Mouse (Mus musculus) megakaryocyte, embryonic 14.5 days (primary cell): ENCODE measurements around the gene Pgpep1l. TPM values are rescaled to one million over a fixed set of nuclear protein-coding genes. Genes with fewer than 3 reads are reported as not detected.
A peak's percentile ranks its signal among the peaks of the same experiment; 100 is the strongest.
"Not testable (repeated sequence)": the region's sequence is repeated elsewhere in the genome, so short reads cannot be mapped to it uniquely, and the experiment has no call there.

Experiments used
- H3K27me3 ChIP-seq: replicated peaks from 2 replicates; pipeline ENCODE3; 2012; ENCODE audit warnings: inconsistent platforms
- H3K36me3 ChIP-seq: replicated peaks from 2 replicates; pipeline ENCODE3; 2012; ENCODE audit warnings: low read length, inconsistent platforms, mixed read lengths
- H3K4me1 ChIP-seq: 2 replicates; pipeline ENCODE4 v1.6.1; 2012; ENCODE audit warnings: inconsistent platforms
- H3K4me3 ChIP-seq: replicated peaks from 2 replicates; pipeline ENCODE3; 2012; ENCODE audit warnings: moderate library complexity, mild to moderate bottlenecking, inconsistent platforms
- H3K9me3 ChIP-seq: 2 replicates; pipeline ENCODE4 v1.6.1; 2012; ENCODE audit warnings: inconsistent platforms
- FLI1 ChIP-seq: IDR thresholded peaks from 2 replicates; pipeline ENCODE4 v1.6.1; 2012; ENCODE audit warnings: low read length, inconsistent platforms, mixed read lengths
- GATA1 ChIP-seq: IDR thresholded peaks from 3 replicates; pipeline ENCODE4 v1.6.1; 2012; ENCODE audit warnings: mixed read lengths, low read length, inconsistent platforms, borderline replicate concordance
- polyA plus RNA-seq: library from polyadenylated mRNA; stranded (reverse); fragments of >175 nt; gene quantifications from 2 replicates; pipeline ENCODE4 v1.2.3, GENCODE M21; 2012; ENCODE audit warnings: low replicate concordance; ENCODE audit not compliant: insufficient read depth

Pgpep1l gene
- polyA plus RNA-seq, 1 experiment = not detected

GRCm38 (mm10) chr7:68298381-68299076, 34.5 kb upstream of the Pgpep1l start:
- Histone ChIP-seq H3K9me3 (no peaks in the 10 kb centered on the region), H3K4me3 (no peak overlapping the region), H3K36me3 (no peaks in the 10 kb centered on the region), H3K4me1 (peaks cover 26% of the 10 kb centered on the region), H3K27me3 (no peaks in the 10 kb centered on the region)
- TF ChIP-seq FLI1 (no peak), GATA1 (no peak)

GRCm38 (mm10) chr7:68296487-68296886, 32.5 kb upstream of the Pgpep1l start:
- TF ChIP-seq FLI1 (no peak), GATA1 (no peak)
- H3K27me3 ChIP-seq = no peaks in the 10 kb centered on the region
- no peaks in the 10 kb centered on the region for H3K36me3 ChIP-seq
- H3K4me1 ChIP-seq = peaks cover 16% of the 10 kb centered on the region
- peak overlapping the region; percentile 14 for H3K4me3 ChIP-seq
- H3K9me3 ChIP-seq = no peaks in the 10 kb centered on the region

GRCm38 (mm10) chr7:68293997-68294789, 30.2 kb upstream of the Pgpep1l start:
- Histone ChIP-seq H3K4me3 (no peak overlapping the region), H3K27me3 (no peaks in the 10 kb centered on the region), H3K36me3 (no peaks in the 10 kb centered on the region), H3K4me1 (peaks cover 16% of the 10 kb centered on the region), H3K9me3 (no peaks in the 10 kb centered on the region)
- no peak for TF ChIP-seq GATA1
- TF ChIP-seq FLI1 = no peak

- no peaks in the 10 kb centered on the region for H3K9me3 ChIP-seq
- peaks cover 17% of the 10 kb centered on the region for H3K4me1 ChIP-seq
- no peak for TF ChIP-seq FLI1
- TF ChIP-seq GATA1 = no peak
- no peaks in the 10 kb centered on the region for H3K36me3 ChIP-seq
- no peak overlapping the region for H3K4me3 ChIP-seq
- no peaks in the 10 kb centered on the region for H3K27me3 ChIP-seq
Measured at GRCm38 (mm10) chr7:68291603-68292002, 27.6 kb upstream of the Pgpep1l start.

GRCm38 (mm10) chr7:68289081-68289480, 25.0 kb upstream of the Pgpep1l start:
- peaks cover 22% of the 10 kb centered on the region for H3K4me1 ChIP-seq
- no peaks in the 10 kb centered on the region for H3K36me3 ChIP-seq
- no peaks in the 10 kb centered on the region for H3K27me3 ChIP-seq
- TF ChIP-seq GATA1 (no peak), FLI1 (no peak)
- H3K9me3 ChIP-seq = no peaks in the 10 kb centered on the region
- no peak overlapping the region for H3K4me3 ChIP-seq

GRCm38 (mm10) chr7:68288000-68288399, 24.0 kb upstream of the Pgpep1l start:
- H3K4me1 ChIP-seq = peaks cover 28% of the 10 kb centered on the region
- not testable (repeated sequence) for H3K36me3 ChIP-seq, H3K27me3 ChIP-seq, H3K9me3 ChIP-seq, H3K4me3 ChIP-seq

- peaks cover 32% of the 10 kb centered on the region for H3K4me1 ChIP-seq
Measured at GRCm38 (mm10) chr7:68287582-68287981, 23.5 kb upstream of the Pgpep1l start.

GRCm38 (mm10) chr7:68286526-68287481, 22.8 kb upstream of the Pgpep1l start:
- TF ChIP-seq GATA1 (no peak), FLI1 (no peak)
- Histone ChIP-seq H3K4me1 (peaks cover 36% of the 10 kb centered on the region), H3K4me3 (no peak overlapping the region), H3K27me3 (no peaks in the 10 kb centered on the region), H3K36me3 (no peaks in the 10 kb centered on the region), H3K9me3 (no peaks in the 10 kb centered on the region)

More at GRCm38 (mm10) chr7:68287582-68287981, 23.5 kb upstream of the Pgpep1l start:
- no peaks in the 10 kb centered on the region for H3K9me3 ChIP-seq
- no peaks in the 10 kb centered on the region for H3K27me3 ChIP-seq
- no peak for TF ChIP-seq GATA1
- no peak for TF ChIP-seq FLI1
- no peaks in the 10 kb centered on the region for H3K36me3 ChIP-seq
- H3K4me3 ChIP-seq = no peak overlapping the region

- peaks cover 36% of the 10 kb centered on the region for H3K4me1 ChIP-seq
- no peak overlapping the region for H3K4me3 ChIP-seq
- H3K27me3 ChIP-seq = no peaks in the 10 kb centered on the region
- H3K36me3 ChIP-seq = no peaks in the 10 kb centered on the region
- H3K9me3 ChIP-seq = no peaks in the 10 kb centered on the region
- TF ChIP-seq FLI1 = no peak
- TF ChIP-seq GATA1 = no peak
Measured at GRCm38 (mm10) chr7:68285851-68286298, 21.8 kb upstream of the Pgpep1l start.
